ENCODE assay signal across 8 mouse cellular contexts in the genomic region with DNA sequence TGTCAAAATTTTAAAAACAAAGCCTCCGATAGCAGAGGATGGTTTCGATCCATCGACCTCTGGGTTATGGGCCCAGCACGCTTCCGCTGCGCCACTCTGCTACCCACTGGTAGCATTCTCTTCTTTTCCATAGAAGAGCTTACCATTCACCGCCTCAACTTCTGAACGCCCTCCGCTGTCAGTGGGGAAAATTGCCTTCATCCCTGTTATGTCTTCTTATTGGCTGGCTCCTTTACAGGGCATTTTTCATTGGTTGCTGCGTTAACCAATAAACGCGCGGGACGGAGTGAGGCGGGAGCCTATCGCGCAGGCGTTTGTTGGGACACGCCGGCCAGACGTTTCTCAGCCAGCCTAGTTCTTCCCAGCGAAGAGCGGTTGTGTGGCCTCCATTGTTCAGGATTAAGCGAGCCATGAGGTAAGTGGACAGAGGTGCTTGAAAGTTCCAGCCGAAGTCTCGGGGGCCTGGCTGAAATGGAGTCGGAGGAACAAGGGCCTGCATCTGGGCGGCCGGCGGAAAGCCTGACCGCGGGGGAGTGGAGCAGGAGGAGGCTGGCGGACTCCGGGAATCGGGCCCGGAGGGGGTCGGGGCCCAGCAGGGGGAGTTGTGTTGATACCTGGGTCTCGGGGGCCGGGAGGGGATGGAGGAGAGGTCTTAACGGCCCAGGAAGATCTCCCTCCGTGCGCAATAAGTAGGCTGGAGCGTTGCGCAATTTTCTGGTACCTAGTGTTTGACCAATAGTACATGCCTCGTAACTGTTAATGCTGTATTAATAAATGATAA. TPM values are rescaled to one million over a fixed set of nuclear protein-coding genes. Genes with fewer than 3 reads are reported as not detected.
DNase-seq lines count a peak whose midpoint lies in the region; ATAC-seq and TF ChIP-seq lines count a peak whose summit lies in the region.

A gene (plus strand): TSS at position 296 of the 781 bp plus-strand sequence.

- peak; percentile 58; the same call in 1 of the 2 replicates for TF ChIP-seq POLR2A in olfactory bulb, adult 2 months (IDR thresholded peaks at IDR 0.05; ENCODE audit: insufficient read depth, low read depth, low read length)
- TF ChIP-seq POLR2A in thymus, adult 2 months (IDR thresholded peaks at IDR 0.05; ENCODE audit: control insufficient read depth, extremely low read depth, insufficient read depth, low read length, poor library complexity): peak; percentile 42; the same call in 1 of the 2 replicates

- intact Hi-C loops in heart, postnatal 36 days (cut with DNase I): no loop called here

- TF ChIP-seq CTCF in G1E (IDR thresholded peaks at IDR 0.05; ENCODE audit: low read depth, low read length): no peak
- TF ChIP-seq CTCF in layer of hippocampus, adult 2 months (conservative IDR thresholded peaks at IDR 0.05): peak; percentile 71
- peak; percentile 67 for TF ChIP-seq CTCF in lung, embryonic 14.5 days (IDR thresholded peaks at IDR 0.05; ENCODE audit: low read depth)
- TF ChIP-seq CTCF in olfactory bulb, adult 2 months (IDR thresholded peaks at IDR 0.05; ENCODE audit: insufficient read depth, low read depth, low read length): no peak
- peak; percentile 19; the same call in 1 of the 2 replicates for TF ChIP-seq CTCF in thymus, adult 2 months (IDR thresholded peaks at IDR 0.05; ENCODE audit: borderline replicate concordance, control insufficient read depth, extremely low read depth, insufficient read depth, low read length, poor library complexity)

- peak within 1 kb of the TSS; percentile 86 for H3K4me3 ChIP-seq in G1E (ENCODE audit: low read depth, low read length)
- peak within 1 kb of the TSS; percentile 94 for H3K4me3 ChIP-seq in forebrain, embryonic 16.5 days (replicated peaks; ENCODE audit: low read length)
- peak within 1 kb of the TSS; percentile 83 for H3K4me3 ChIP-seq in layer of hippocampus, adult 2 months
- peak within 1 kb of the TSS; percentile 80 for H3K4me3 ChIP-seq in lung, embryonic 14.5 days (ENCODE audit: low read depth, low read length)
- H3K4me3 ChIP-seq in olfactory bulb, adult 2 months (ENCODE audit: insufficient read depth, low read depth, low read length): peak within 1 kb of the TSS; percentile 87
- H3K4me3 ChIP-seq in thymus, adult 2 months (ENCODE audit: control insufficient read depth, insufficient read depth, low read length): peak within 1 kb of the TSS; percentile 88

- peak; percentile 99 for ATAC-seq in G1E (ENCODE audit: extremely low read depth, insufficient number of reproducible peaks, low FRiP score, poor library complexity, severe bottlenecking)
- peak; percentile 99 for ATAC-seq in forebrain, embryonic 16.5 days
- peak; percentile 99 for ATAC-seq in lung, embryonic 14.5 days (ENCODE audit: insufficient read depth)

- peaks cover 26% of the 10 kb centered on the region for H3K36me3 ChIP-seq in G1E (replicated peaks)
- H3K36me3 ChIP-seq in forebrain, embryonic 16.5 days (ENCODE audit: control insufficient read depth, insufficient read depth): peaks cover 22% of the 10 kb centered on the region
- peaks cover 37% of the 10 kb centered on the region for H3K36me3 ChIP-seq in lung, embryonic 14.5 days (ENCODE audit: insufficient read depth)
- H3K36me3 ChIP-seq in thymus, adult 2 months (ENCODE audit: control insufficient read depth, insufficient read depth, low read length): peaks cover 9% of the 10 kb centered on the region

- no peaks in the 10 kb centered on the region for H3K27me3 ChIP-seq in G1E (ENCODE audit: insufficient read depth, low read length)
- no peaks in the 10 kb centered on the region for H3K27me3 ChIP-seq in forebrain, embryonic 16.5 days (replicated peaks; ENCODE audit: control insufficient read depth, insufficient read depth, low read length)
- H3K27me3 ChIP-seq in lung, embryonic 14.5 days (ENCODE audit: insufficient read depth, low read length): no peaks in the 10 kb centered on the region
- no peaks in the 10 kb centered on the region for H3K27me3 ChIP-seq in thymus, adult 2 months (ENCODE audit: control insufficient read depth, insufficient read depth, low read length)

- under 1% methylated on average over 45 of the region's 45 CpGs for WGBS in forebrain, embryonic 16.5 days
- WGBS in lung, embryonic 14.5 days: under 1% methylated on average over 45 of the region's 45 CpGs
- under 1% methylated on average over 45 of the region's 45 CpGs for WGBS in olfactory bulb, adult 2 months
- WGBS in thymus, adult 2 months: under 1% methylated on average over 45 of the region's 45 CpGs

- peak; percentile 99 for DNase-seq in G1E (ENCODE audit: low spot score)
- DNase-seq in cerebellum, adult 18-20 months: peak; percentile 95 to 96
- DNase-seq in heart, postnatal 36 days: peak; percentile 92
- peak; percentile 92 to 97 for DNase-seq in layer of hippocampus, adult 2 months (ENCODE audit: low spot score in 2 of 2)
- DNase-seq in lung, embryonic 14.5 days: peak; percentile 99
- peak; percentile 93 for DNase-seq in thymus, adult 2 months

- peak within 1 kb of the TSS; percentile 97 for H3K9ac ChIP-seq in forebrain, embryonic 16.5 days (replicated peaks; ENCODE audit: low read depth, low read length)
- H3K9ac ChIP-seq in lung, embryonic 14.5 days: peak within 1 kb of the TSS; percentile 96

- H3K27ac ChIP-seq in forebrain, embryonic 16.5 days (ENCODE audit: low read length): peak within 1 kb of the TSS; percentile 97
- peak within 1 kb of the TSS; percentile 92 for H3K27ac ChIP-seq in layer of hippocampus, adult 2 months
- H3K27ac ChIP-seq in lung, embryonic 14.5 days (ENCODE audit: low read depth): peak within 1 kb of the TSS; percentile 95
- peak within 1 kb of the TSS; percentile 79; the same call in 1 of the 2 replicates for H3K27ac ChIP-seq in olfactory bulb, adult 2 months (ENCODE audit: insufficient read depth, low read depth, low read length)
- peak within 1 kb of the TSS; percentile 61 for H3K27ac ChIP-seq in thymus, adult 2 months (ENCODE audit: control insufficient read depth, insufficient read depth, low read length)

- H3K4me2 ChIP-seq in forebrain, embryonic 16.5 days (ENCODE audit: low read length): peak within 1 kb of the TSS; percentile 82
- H3K4me2 ChIP-seq in lung, embryonic 14.5 days: peak within 1 kb of the TSS; percentile 78

- no peaks in the 10 kb centered on the region for H3K9me3 ChIP-seq in G1E (replicated peaks)
- no peaks in the 10 kb centered on the region for H3K9me3 ChIP-seq in forebrain, embryonic 16.5 days (ENCODE audit: control insufficient read depth, low read length)
- no peaks in the 10 kb centered on the region for H3K9me3 ChIP-seq in lung, embryonic 14.5 days (ENCODE audit: low read depth, low read length)

- H3K4me1 ChIP-seq in G1E (ENCODE audit: insufficient read depth, low read depth, low read length): peaks cover 21% of the 10 kb centered on the region
- peaks cover 12% of the 10 kb centered on the region for H3K4me1 ChIP-seq in forebrain, embryonic 16.5 days (replicated peaks; ENCODE audit: control insufficient read depth, insufficient read depth, low read length)
- no peaks in the 10 kb centered on the region for H3K4me1 ChIP-seq in lung, embryonic 14.5 days (ENCODE audit: insufficient read depth)
- H3K4me1 ChIP-seq in olfactory bulb, adult 2 months (ENCODE audit: control insufficient read depth, insufficient read depth, low read length): peaks cover 2% of the 10 kb centered on the region; the same call in 1 of the 2 replicates
- H3K4me1 ChIP-seq in thymus, adult 2 months (replicated peaks; ENCODE audit: control insufficient read depth, insufficient read depth, low read length): peaks cover 3% of the 10 kb centered on the region

RNA-seq across cellular contexts. Expression of the gene that starts here (rescaled TPM):
- total RNA-seq in G1E (2014; fragmentation: Nextera tagmentation) (92.4 and 100 TPM in 2 replicates), G1E (2017) (168 and 181 TPM in 2 replicates)
- 15.4 and 21.3 TPM in 2 replicates for polyA plus RNA-seq in G1E (2012)
- polyA plus RNA-seq in forebrain, embryonic 16.5 days (2015; fragmentation: Nextera tagmentation; extraction: Ambion mirVana): 331 and 336 TPM in 2 replicates
- total RNA-seq in heart, postnatal 36 days (2021): 10 to 100 TPM; 29.6 to 32.2 TPM
- 10 to 100 TPM; 85.4 to 88.0 TPM for total RNA-seq in layer of hippocampus, adult 2 months (2021)
- 232 and 240 TPM in 2 replicates for polyA plus RNA-seq in lung, embryonic 14.5 days (2014; fragmentation: Nextera tagmentation; extraction: Ambion mirVana)
- not detected in 2 replicates for polyA plus RNA-seq in olfactory bulb, adult 2 months (2012; ENCODE audit: insufficient read depth, insufficient read length, low replicate concordance, missing spikeins)
- polyA plus RNA-seq in thymus, adult 2 months (2012; rRNA removed): 50.1 and 50.8 TPM in 2 replicates

Comparison
In these comparisons a context has a peak if more than half of its experiments do, and no peak if none do; other contexts are left out.
1. Peak in every context shown above with its lines: DNase-seq, ATAC-seq, H3K4me3 ChIP-seq and H3K27ac ChIP-seq.
2. CTCF ChIP-seq: peak in layer of hippocampus, adult 2 months (single experiment), lung, embryonic 14.5 days (single experiment) and thymus, adult 2 months (single experiment); none in G1E (single experiment) and olfactory bulb, adult 2 months (single experiment).